Mouse (Mus musculus): ENCODE results near the gene Edem1. TPM values are rescaled to one million over a fixed set of nuclear protein-coding genes. Genes with fewer than 3 reads are reported as not detected.

The Edem1 gene
- polyA plus RNA-seq, 1 experiment, result 64.3 TPM

DNA sequence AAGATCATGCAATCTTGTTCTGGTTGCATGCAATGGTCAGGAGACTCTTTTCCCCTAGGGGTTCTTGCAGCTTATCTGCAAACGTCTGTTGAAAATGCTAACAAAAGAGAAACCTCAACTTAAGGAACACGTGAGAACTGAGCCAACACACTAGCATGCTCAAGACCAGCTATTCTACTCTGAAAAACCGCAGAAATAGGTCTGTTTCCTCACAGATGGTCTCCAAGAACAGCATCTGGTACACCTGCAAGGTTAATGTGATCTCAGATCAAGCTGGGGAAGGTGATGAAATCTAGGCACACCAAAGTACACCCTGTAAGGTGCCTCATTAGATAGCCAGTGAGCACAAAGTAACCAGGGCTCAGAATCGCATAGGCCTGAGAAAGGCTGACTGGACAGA is 11.0 kb downstream of the Edem1 start:
- Histone ChIP-seq H3K4me3 (ENCODE audit: low read depth, low read length) (no peak overlapping the region), H3K9ac (ENCODE audit: low read depth, poor library complexity, severe bottlenecking) (no peak overlapping the region), H3K9me3 (replicated peaks; ENCODE audit: control insufficient read depth, insufficient read depth, low read length, poor library complexity, severe bottlenecking) (no peaks in the 10 kb centered on the region), H3K4me1 (ENCODE audit: control insufficient read depth, insufficient read depth, low read length) (no peaks in the 10 kb centered on the region), H3K27me3 (ENCODE audit: control insufficient read depth, insufficient read depth, low read length, poor library complexity, severe bottlenecking) (no peaks in the 10 kb centered on the region), H3K36me3 (ENCODE audit: control insufficient read depth, insufficient read depth, low read length, poor library complexity, severe bottlenecking) (peaks cover 32% of the 10 kb centered on the region), H3K27ac (ENCODE audit: insufficient read depth, low read length) (no peak overlapping the region)
- no peak for TF ChIP-seq CTCF (IDR thresholded peaks at IDR 0.05; ENCODE audit: low read depth, low read length)
- no peak for TF ChIP-seq POLR2A (IDR thresholded peaks at IDR 0.05; ENCODE audit: insufficient read depth, low read length)
- no peak for TF ChIP-seq EP300 (IDR thresholded peaks at IDR 0.05; ENCODE audit: insufficient read depth, low read depth, low read length)

DNA sequence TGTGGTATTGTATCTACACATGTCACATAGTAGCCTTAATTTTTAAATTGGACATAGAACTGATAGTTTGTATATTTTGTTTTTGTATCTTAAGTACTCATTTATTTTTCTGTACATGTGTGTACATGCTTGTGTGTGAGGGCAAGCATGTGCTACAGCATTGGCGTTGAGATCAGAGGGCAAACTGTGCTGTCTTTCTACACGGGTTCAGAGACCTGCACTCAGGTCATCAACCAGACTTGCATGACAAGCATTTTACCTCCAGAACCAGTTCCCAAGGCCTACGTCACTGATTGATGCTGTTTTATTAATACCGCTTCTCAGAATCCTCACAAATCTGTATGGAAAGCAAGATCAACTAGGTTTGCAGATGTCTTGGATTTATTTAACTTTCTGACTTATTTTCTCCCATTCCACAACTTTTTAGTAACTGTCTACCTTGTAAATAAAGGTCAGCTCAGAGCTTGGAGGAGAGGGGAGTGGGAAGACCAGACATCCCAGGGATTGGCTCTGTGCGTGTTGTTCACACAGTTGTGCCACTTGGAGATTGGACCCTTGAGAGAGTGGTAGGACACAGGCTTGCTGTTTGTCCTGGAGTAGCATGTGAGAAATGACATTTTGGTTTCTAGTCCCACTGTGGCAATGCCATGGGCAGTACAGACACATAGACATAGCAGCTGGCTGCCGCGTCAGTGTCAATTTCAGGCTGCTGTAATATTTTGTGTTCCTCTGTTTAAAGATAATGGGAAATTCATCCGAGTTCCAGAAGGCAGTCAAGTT is 12.6 kb downstream of the Edem1 start:
- TF ChIP-seq POLR2A (IDR thresholded peaks at IDR 0.05; ENCODE audit: insufficient read depth, low read length), result no peak
- TF ChIP-seq EP300 (IDR thresholded peaks at IDR 0.05; ENCODE audit: insufficient read depth, low read depth, low read length), result no peak
- TF ChIP-seq CTCF (IDR thresholded peaks at IDR 0.05; ENCODE audit: low read depth, low read length), result no peak
- H3K4me1 ChIP-seq (ENCODE audit: control insufficient read depth, insufficient read depth, low read length), result no peaks in the 10 kb centered on the region
- H3K4me3 ChIP-seq (ENCODE audit: low read depth, low read length), result no peak overlapping the region
- H3K27ac ChIP-seq (ENCODE audit: insufficient read depth, low read length), result no peak overlapping the region
- H3K27me3 ChIP-seq (ENCODE audit: control insufficient read depth, insufficient read depth, low read length, poor library complexity, severe bottlenecking), result no peaks in the 10 kb centered on the region
- no peak overlapping the region for H3K9ac ChIP-seq (ENCODE audit: low read depth, poor library complexity, severe bottlenecking)
- H3K36me3 ChIP-seq (ENCODE audit: control insufficient read depth, insufficient read depth, low read length, poor library complexity, severe bottlenecking), result peaks cover 36% of the 10 kb centered on the region
- H3K9me3 ChIP-seq (replicated peaks; ENCODE audit: control insufficient read depth, insufficient read depth, low read length, poor library complexity, severe bottlenecking), result no peaks in the 10 kb centered on the region

DNA sequence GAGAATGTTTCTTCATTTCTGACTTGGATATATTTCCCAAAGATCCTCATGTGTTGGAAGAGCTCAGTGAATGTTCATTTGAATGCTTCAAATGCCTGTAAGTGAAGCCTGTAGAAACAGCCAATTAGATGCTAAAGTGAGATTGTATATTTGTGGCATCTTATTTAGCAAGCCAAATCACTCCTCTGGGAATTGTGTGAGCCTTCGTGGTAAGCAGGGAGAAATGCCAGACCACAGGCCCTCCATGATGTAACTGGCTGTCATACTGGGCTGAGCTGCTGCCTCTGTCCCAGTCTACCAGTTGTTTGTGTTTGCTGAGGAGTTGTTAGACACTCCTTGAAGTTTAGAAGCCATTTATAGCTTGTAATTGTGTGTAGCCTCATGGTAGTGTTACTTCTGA is 15.2 kb downstream of the Edem1 start:
- Histone ChIP-seq H3K27me3 (ENCODE audit: control insufficient read depth, insufficient read depth, low read length, poor library complexity, severe bottlenecking) (no peaks in the 10 kb centered on the region), H3K27ac (ENCODE audit: insufficient read depth, low read length) (no peak overlapping the region), H3K9me3 (replicated peaks; ENCODE audit: control insufficient read depth, insufficient read depth, low read length, poor library complexity, severe bottlenecking) (no peaks in the 10 kb centered on the region), H3K4me3 (ENCODE audit: low read depth, low read length) (no peak overlapping the region), H3K36me3 (ENCODE audit: control insufficient read depth, insufficient read depth, low read length, poor library complexity, severe bottlenecking) (peaks cover 36% of the 10 kb centered on the region), H3K9ac (ENCODE audit: low read depth, poor library complexity, severe bottlenecking) (no peak overlapping the region), H3K4me1 (ENCODE audit: control insufficient read depth, insufficient read depth, low read length) (no peaks in the 10 kb centered on the region)
- TF ChIP-seq EP300 (IDR thresholded peaks at IDR 0.05; ENCODE audit: insufficient read depth, low read depth, low read length) (no peak), POLR2A (IDR thresholded peaks at IDR 0.05; ENCODE audit: insufficient read depth, low read length) (no peak), CTCF (IDR thresholded peaks at IDR 0.05; ENCODE audit: low read depth, low read length) (no peak)

- Histone ChIP-seq H3K27me3 (ENCODE audit: control insufficient read depth, insufficient read depth, low read length, poor library complexity, severe bottlenecking) (no peaks in the 10 kb centered on the region), H3K9me3 (replicated peaks; ENCODE audit: control insufficient read depth, insufficient read depth, low read length, poor library complexity, severe bottlenecking) (no peaks in the 10 kb centered on the region), H3K36me3 (ENCODE audit: control insufficient read depth, insufficient read depth, low read length, poor library complexity, severe bottlenecking) (peaks cover 36% of the 10 kb centered on the region), H3K27ac (ENCODE audit: insufficient read depth, low read length) (no peak overlapping the region), H3K4me1 (ENCODE audit: control insufficient read depth, insufficient read depth, low read length) (no peaks in the 10 kb centered on the region), H3K9ac (ENCODE audit: low read depth, poor library complexity, severe bottlenecking) (no peak overlapping the region), H3K4me3 (ENCODE audit: low read depth, low read length) (no peak overlapping the region)
- TF ChIP-seq CTCF (IDR thresholded peaks at IDR 0.05; ENCODE audit: low read depth, low read length) (no peak), POLR2A (IDR thresholded peaks at IDR 0.05; ENCODE audit: insufficient read depth, low read length) (no peak), EP300 (IDR thresholded peaks at IDR 0.05; ENCODE audit: insufficient read depth, low read depth, low read length) (no peak)
These were observed 15.7 kb downstream of the Edem1 start for GRCm38 (mm10) chr6:108844093-108844492.

- TF ChIP-seq EP300 (IDR thresholded peaks at IDR 0.05; ENCODE audit: insufficient read depth, low read depth, low read length), result no peak
- no peak for TF ChIP-seq CTCF (IDR thresholded peaks at IDR 0.05; ENCODE audit: low read depth, low read length)
- TF ChIP-seq POLR2A (IDR thresholded peaks at IDR 0.05; ENCODE audit: insufficient read depth, low read length), result no peak
- H3K27ac ChIP-seq (ENCODE audit: insufficient read depth, low read length), result no peak overlapping the region
- no peaks in the 10 kb centered on the region for H3K9me3 ChIP-seq (replicated peaks; ENCODE audit: control insufficient read depth, insufficient read depth, low read length, poor library complexity, severe bottlenecking)
- H3K9ac ChIP-seq (ENCODE audit: low read depth, poor library complexity, severe bottlenecking), result no peak overlapping the region
- H3K4me1 ChIP-seq (ENCODE audit: control insufficient read depth, insufficient read depth, low read length), result no peaks in the 10 kb centered on the region
- H3K4me3 ChIP-seq (ENCODE audit: low read depth, low read length), result no peak overlapping the region
- peaks cover 32% of the 10 kb centered on the region for H3K36me3 ChIP-seq (ENCODE audit: control insufficient read depth, insufficient read depth, low read length, poor library complexity, severe bottlenecking)
- H3K27me3 ChIP-seq (ENCODE audit: control insufficient read depth, insufficient read depth, low read length, poor library complexity, severe bottlenecking), result no peaks in the 10 kb centered on the region
These were observed 16.3 kb downstream of the Edem1 start for GRCm38 (mm10) chr6:108844771-108845170.

DNA sequence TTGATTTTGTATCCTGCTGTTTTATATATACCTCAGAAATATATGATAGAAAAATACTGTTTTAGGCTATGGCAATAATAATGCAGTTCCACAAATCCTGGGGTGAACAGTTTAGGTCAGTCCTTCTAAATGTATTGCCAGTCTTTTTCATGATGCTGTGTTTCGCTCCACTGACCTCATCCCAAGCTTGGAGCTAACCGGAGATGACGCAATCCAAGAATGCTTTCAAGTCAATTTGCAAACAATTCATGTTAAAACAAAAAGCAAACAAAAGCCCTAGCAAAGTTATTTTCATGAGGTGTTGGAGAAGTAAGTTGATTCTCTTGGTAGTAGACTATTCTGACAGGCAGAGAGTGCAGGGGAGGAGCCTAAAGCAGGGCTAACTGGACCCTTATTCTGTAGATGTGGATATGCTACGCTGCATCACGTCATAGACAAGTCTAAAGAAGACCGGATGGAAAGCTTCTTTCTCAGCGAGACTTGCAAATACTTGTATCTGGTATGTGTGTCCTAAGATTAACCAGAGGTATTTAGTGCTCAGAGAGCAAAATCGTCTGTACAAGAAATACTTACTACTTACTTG is 23.7 kb downstream of the Edem1 start:
- TF ChIP-seq POLR2A (IDR thresholded peaks at IDR 0.05; ENCODE audit: insufficient read depth, low read length) (no peak), CTCF (IDR thresholded peaks at IDR 0.05; ENCODE audit: low read depth, low read length) (no peak), EP300 (IDR thresholded peaks at IDR 0.05; ENCODE audit: insufficient read depth, low read depth, low read length) (no peak)
- no peak overlapping the region for H3K9ac ChIP-seq (ENCODE audit: low read depth, poor library complexity, severe bottlenecking)
- H3K27ac ChIP-seq (ENCODE audit: insufficient read depth, low read length), result no peak overlapping the region
- H3K36me3 ChIP-seq (ENCODE audit: control insufficient read depth, insufficient read depth, low read length, poor library complexity, severe bottlenecking), result peaks cover 26% of the 10 kb centered on the region
- no peaks in the 10 kb centered on the region for H3K27me3 ChIP-seq (ENCODE audit: control insufficient read depth, insufficient read depth, low read length, poor library complexity, severe bottlenecking)
- no peak overlapping the region for H3K4me3 ChIP-seq (ENCODE audit: low read depth, low read length)
- no peaks in the 10 kb centered on the region for H3K4me1 ChIP-seq (ENCODE audit: control insufficient read depth, insufficient read depth, low read length)
- no peaks in the 10 kb centered on the region for H3K9me3 ChIP-seq (replicated peaks; ENCODE audit: control insufficient read depth, insufficient read depth, low read length, poor library complexity, severe bottlenecking)

All from ES-Bruce4 (cell line).